Mouse (Mus musculus) right cerebral cortex, postnatal 14 days (tissue): ENCODE measurements around the gene Myo9a.
"Not testable (repeated sequence)": the region's sequence is repeated elsewhere in the genome, so short reads cannot be mapped to it uniquely, and the experiment has no call there.

Experiments
- DNase-seq: peaks from one replicate; pipeline ENCODE4 v3.0.0; 2022

Gene Myo9a

GRCm38 (mm10) chr9:59751966-59752365, 1.3 kb downstream of the Myo9a start:
- DNase-seq, result no peak

- DNase-seq, result no peak
Observed at GRCm38 (mm10) chr9:59755199-59755598, 4.5 kb downstream of the Myo9a start.

GRCm38 (mm10) chr9:59757016-59757415, 6.3 kb downstream of the Myo9a start:
- DNase-seq, result not testable (repeated sequence)

- no peak for DNase-seq
Observed at GRCm38 (mm10) chr9:59760515-59760914, 9.8 kb downstream of the Myo9a start.

- not testable (repeated sequence) for DNase-seq
Observed at GRCm38 (mm10) chr9:59766966-59767461, 16.3 kb downstream of the Myo9a start.

GRCm38 (mm10) chr9:59806046-59806774, 55.5 kb downstream of the Myo9a start:
- DNase-seq, result not testable (repeated sequence)

- no peak for DNase-seq
Observed at GRCm38 (mm10) chr9:59884551-59884950, 133.9 kb downstream of the Myo9a start.

- no peak for DNase-seq
Observed at GRCm38 (mm10) chr9:59903382-59903781, 152.7 kb downstream of the Myo9a start.

GRCm38 (mm10) chr9:59914761-59915160, 164.1 kb downstream of the Myo9a start:
- DNase-seq, result no peak

- DNase-seq, result no peak
Observed at GRCm38 (mm10) chr9:59930248-59930647, 179.6 kb downstream of the Myo9a start.

- not testable (repeated sequence) for DNase-seq
Observed at GRCm38 (mm10) chr9:59935866-59936265, 185.2 kb downstream of the Myo9a start.

GRCm38 (mm10) chr9:59938529-59938928, 187.8 kb downstream of the Myo9a start:
- DNase-seq, result no peak

- DNase-seq, result no peak
Observed at GRCm38 (mm10) chr9:59939691-59940090, 189.0 kb downstream of the Myo9a start.

- DNase-seq, result no peak
Observed at GRCm38 (mm10) chr9:59940913-59941884, 190.5 kb downstream of the Myo9a start.

- DNase-seq, result no peak
Observed at GRCm38 (mm10) chr9:59941885-59942350, 191.2 kb downstream of the Myo9a start.

GRCm38 (mm10) chr9:59942501-59943085, 191.9 kb downstream of the Myo9a start:
- no peak for DNase-seq

GRCm38 (mm10) chr9:59943826-59944225, 193.1 kb downstream of the Myo9a start:
- DNase-seq, result no peak

- DNase-seq, result no peak
Observed at GRCm38 (mm10) chr9:59945241-59945640, 194.5 kb downstream of the Myo9a start.

GRCm38 (mm10) chr9:59947271-59947670, 196.6 kb downstream of the Myo9a start:
- no peak for DNase-seq

- no peak for DNase-seq
Observed at GRCm38 (mm10) chr9:59948226-59948625, 197.5 kb downstream of the Myo9a start.

- DNase-seq, result no peak
Observed at GRCm38 (mm10) chr9:59948691-59949250, 198.1 kb downstream of the Myo9a start.

- DNase-seq, result no peak
Observed at GRCm38 (mm10) chr9:59949511-59949910, 198.8 kb downstream of the Myo9a start.

GRCm38 (mm10) chr9:59949981-59950380, 199.3 kb downstream of the Myo9a start:
- no peak for DNase-seq
